Mouse (Mus musculus) activated CD4-positive, CD25-positive, alpha-beta regulatory T cell, adult 9 weeks (primary cell): Measurements from ENCODE around the gene Bub1. TPM values are rescaled to one million over a fixed set of nuclear protein-coding genes. Genes with fewer than 3 reads are reported as not detected.

Source experiments
- polyA plus RNA-seq: library from polyadenylated mRNA; unstranded; fragments of 100-300 nt; shearing (Covaris generic); gene quantifications from one replicate; pipeline ENCODE4 v1.2.1, GENCODE M21; 2017

The Bub1 gene
- polyA plus RNA-seq = 3.0 TPM

DNA sequence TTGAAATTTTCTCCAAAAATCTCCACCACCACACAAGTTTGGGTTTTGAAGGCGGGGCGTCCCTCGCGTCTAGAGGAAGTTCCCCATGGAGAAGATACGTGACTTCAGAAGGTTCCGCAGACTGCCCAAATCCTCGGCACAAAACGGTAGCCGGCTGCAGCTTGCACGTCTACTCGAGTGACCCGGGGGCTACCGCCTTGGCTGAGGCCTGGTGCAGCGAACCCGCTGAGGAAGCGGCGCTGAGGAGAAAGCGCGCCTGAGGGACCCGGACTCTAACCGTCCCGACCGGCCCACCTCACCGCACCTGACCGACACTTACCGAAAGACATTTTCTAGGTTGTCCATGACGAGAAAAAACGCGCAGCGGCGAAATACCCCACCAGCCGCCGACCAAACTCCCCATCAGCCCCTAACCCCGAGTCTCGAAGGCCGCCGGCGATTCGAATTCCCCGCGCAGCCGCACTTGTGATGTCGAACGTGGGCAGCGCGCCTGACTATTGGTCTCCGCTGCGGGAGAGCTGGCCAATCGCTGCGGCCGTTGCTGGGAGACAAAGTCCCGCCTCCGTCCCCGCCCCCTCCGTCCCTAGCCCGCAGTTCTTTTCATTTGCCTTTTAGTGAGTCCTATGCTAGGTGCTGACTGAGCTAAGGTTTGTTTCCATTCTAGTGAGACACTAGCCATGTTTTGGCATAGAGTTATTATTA lies at the start of gene Bub1:
Gene Bub1, minus strand, starts transcription at position 465 of the 702 bp plus-strand sequence.

DNA sequence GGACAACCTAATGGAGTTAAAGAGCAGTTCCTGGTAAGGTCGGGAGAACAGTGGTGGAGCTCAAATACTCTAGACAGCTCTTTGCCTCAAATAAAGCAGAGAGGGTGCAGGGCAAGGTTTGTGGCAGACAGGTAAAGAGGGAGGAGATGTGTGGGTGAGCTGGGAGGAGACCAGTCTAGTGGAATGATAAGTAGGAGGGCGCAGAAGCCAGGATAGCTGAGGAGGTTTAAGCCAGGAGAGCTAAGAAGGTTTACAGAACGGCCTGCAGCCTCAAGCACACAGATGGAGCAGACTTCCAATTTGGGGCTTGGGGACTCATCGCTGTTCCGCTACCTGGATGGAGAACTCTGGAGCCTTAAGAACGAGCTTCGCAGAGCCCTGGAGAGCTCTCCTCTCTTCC lies 6.9 kb upstream of the Bub1 start, which contains the start of gene Acoxl:
Gene Acoxl, plus strand, starts transcription at position 301 of the 400 bp plus-strand sequence.

DNA sequence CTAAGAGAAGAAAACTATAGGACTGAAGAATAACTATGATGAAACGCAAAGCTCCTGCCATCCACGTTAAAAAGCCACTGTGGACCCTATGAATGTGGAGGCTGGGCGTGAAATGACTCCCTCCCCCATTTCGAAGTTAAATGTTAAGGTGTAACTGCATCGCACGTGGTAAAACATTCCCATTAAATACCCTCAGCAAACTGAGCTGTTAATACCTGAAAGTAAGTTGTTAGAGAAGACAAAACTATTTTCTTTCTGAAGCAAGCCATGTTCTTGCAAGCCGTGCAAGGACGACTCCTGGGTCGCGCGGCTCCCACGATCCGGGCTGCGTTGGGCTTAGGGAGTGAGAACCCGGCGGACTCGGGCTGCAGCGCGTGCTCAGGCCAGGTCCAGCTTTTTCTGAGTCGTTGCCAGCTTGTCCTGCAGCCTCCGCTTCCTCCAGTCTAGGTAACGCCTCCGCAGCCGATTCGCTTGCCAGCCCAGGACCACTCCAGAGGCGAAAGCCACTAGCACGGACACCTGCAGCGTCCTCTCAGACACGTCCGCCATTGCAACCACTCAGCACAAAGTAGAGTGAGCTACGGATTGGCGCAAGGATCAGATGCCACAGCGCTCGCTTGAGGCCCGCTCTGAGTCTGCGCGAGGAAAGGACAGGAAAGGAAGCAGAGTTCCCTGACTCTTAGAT lies 39.6 kb downstream of the Bub1 start, which contains the start of gene Mtln:
Gene Mtln, minus strand, starts transcription at position 570 of the 685 bp plus-strand sequence.

DNA sequence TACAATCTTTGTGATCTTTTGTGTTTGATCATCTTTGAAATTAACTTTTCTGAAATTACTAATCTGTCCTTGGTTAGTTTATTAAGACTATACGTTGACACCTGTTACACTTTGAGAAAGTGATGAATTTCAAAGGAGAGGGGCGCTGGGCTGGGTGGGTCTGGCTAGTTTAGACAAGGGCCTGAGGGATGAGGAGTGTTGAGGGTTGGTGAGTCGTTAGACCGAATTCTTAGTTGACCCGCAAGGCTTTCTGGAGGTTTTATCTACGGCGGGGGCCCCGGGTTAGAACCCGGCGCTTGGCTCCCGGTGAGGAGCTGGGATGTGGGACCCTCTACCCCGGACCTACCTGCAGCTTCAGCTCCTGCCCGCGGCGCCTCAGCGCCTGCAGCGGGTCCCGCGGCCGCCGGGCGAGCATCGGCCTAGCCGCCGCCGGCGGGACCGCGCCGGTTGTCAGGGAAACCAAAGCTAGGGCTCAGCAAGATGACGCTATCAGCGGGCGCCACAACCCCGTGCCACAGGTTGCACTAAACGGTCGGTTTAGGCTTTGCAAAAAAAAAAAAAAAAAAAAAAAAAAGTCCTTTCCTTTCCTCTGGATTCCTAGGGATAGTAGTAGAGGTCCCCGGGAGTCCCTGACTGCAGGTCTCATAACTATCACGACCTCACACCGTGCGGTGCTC lies 43.1 kb downstream of the Bub1 start, which contains the start of gene Nphp1:
Gene Nphp1, minus strand, starts transcription at position 458 of the 677 bp plus-strand sequence.

Other genes starting within 250 kb of the Bub1 start
- 3.5 TPM for gene Zfp661, start 244.8 kb downstream of the Bub1 start, polyA plus RNA-seq
- gene Mrps5, start 244.6 kb downstream of the Bub1 start, polyA plus RNA-seq = 130 TPM
- gene Mal, start 175.2 kb downstream of the Bub1 start, polyA plus RNA-seq = not detected
- gene Mall, start 101.9 kb downstream of the Bub1 start, polyA plus RNA-seq = not detected
- 0.66 TPM for gene Nphp1, start 43.0 kb downstream of the Bub1 start, polyA plus RNA-seq
- gene Mtln, start 39.4 kb downstream of the Bub1 start, polyA plus RNA-seq = 36.8 TPM
- 0.94 TPM for gene Acoxl, start 7.0 kb upstream of the Bub1 start, polyA plus RNA-seq